Mouse (Mus musculus): ENCODE results near the gene Lrrc26. TPM values are rescaled to one million over a fixed set of nuclear protein-coding genes. Genes with fewer than 3 reads are reported as not detected.

The Lrrc26 gene
- total and polyA plus RNA-seq, 2 experiments: 0.07 TPM; not detected in 1

DNA sequence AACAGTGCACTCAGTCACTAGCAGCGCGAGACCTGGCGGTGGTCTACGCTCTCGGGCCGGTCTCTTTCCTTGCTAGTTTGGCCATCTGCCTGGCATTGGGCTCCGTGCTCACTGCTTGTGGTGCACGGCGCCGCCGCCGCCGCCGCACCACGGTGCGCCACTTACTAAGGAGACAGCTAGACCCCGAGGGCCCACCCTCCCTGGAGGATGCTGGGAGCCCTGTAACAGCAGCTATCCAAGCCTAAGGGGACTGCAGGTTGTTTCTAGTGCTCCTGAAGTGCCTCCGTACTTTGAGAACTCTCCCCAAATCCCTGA is 1.1 kb downstream of the Lrrc26 start:
- Histone ChIP-seq H3K4me3 (ENCODE audit: insufficient read depth, low read depth, low read length) (no peak overlapping the region), H3K79me2 (ENCODE audit: control insufficient read depth, insufficient read depth, low read length) (no peaks in the 10 kb centered on the region), H3K9ac (ENCODE audit: low read depth, low read length) (no peak overlapping the region), H3K27ac (replicated peaks; ENCODE audit: insufficient read depth, low read depth, low read length) (no peak overlapping the region), H3K4me1 (ENCODE audit: control insufficient read depth, insufficient read depth, low read length) (peaks cover 3% of the 10 kb centered on the region; the same call in 1 of the 2 replicates), H3K36me3 (ENCODE audit: control insufficient read depth, insufficient read depth, low read length) (no peaks in the 10 kb centered on the region), H3K27me3 (ENCODE audit: control insufficient read depth, insufficient read depth, low read length) (peaks cover 9% of the 10 kb centered on the region; the same call in 1 of the 2 replicates)
- WGBS: 2% methylated on average over 18 of the region's 18 CpGs
- DNase-seq (ENCODE audit: extremely low read depth, low read depth, low spot score): no peak
- TF ChIP-seq POLR2A (IDR thresholded peaks at IDR 0.05; ENCODE audit: extremely low read depth, insufficient read depth, low read length): no peak
- no peak for TF ChIP-seq CTCF (IDR thresholded peaks at IDR 0.05; ENCODE audit: low read depth, low read length)

DNA sequence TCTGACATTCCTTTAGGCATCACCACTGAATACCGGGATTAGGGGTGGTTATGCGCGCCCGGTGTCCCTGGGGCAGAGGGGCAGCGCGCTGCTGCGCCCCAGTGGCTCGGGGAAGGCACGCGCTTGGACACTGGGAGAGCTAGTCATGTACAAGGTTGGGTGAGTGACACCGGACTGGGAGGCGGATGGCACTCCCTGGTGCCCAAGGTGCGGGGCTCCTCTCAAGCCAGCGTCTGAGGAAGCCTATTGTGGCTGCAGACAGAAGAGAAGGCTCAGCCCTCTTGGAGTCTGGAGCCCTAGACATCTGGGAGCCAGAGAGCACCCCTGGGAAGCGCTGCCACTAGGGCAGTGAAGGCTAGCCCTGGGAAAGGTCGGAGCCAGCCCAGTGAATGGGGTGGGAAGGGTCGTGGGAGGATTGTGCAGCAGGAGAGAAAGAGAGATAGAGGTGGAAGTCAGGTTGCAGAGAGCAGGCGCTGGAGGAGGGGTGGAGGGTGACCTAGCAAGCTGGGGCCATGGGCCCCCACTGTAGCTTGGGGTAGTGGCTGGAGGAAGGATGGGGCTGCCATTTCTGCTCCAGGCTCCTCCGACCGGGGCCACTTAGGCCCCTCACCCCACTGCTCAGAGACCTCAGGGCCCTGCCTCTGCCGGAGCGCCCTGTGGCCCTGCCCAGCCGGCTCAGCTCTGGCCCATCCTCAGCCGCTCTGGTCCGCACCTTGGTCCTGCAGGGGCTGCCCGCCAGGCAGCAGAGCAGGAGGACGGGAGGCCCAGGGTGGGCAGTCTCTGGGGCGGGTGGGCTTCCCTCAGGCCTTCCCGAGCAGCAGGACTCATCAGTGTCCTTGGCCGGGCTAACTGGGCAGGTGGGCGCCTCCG is 1.7 kb downstream of the Lrrc26 start:
- Histone ChIP-seq H3K9ac (ENCODE audit: low read depth, low read length) (no peak overlapping the region), H3K27ac (replicated peaks; ENCODE audit: insufficient read depth, low read depth, low read length) (no peak overlapping the region), H3K4me3 (ENCODE audit: insufficient read depth, low read depth, low read length) (no peak overlapping the region; the same call in 1 of the 2 replicates), H3K36me3 (ENCODE audit: control insufficient read depth, insufficient read depth, low read length) (no peaks in the 10 kb centered on the region), H3K79me2 (ENCODE audit: control insufficient read depth, insufficient read depth, low read length) (no peaks in the 10 kb centered on the region), H3K27me3 (ENCODE audit: control insufficient read depth, insufficient read depth, low read length) (peaks cover 9% of the 10 kb centered on the region; the same call in 1 of the 2 replicates), H3K4me1 (ENCODE audit: control insufficient read depth, insufficient read depth, low read length) (peaks cover 3% of the 10 kb centered on the region; the same call in 1 of the 2 replicates)
- no peak for DNase-seq (ENCODE audit: extremely low read depth, low read depth, low spot score)
- WGBS: 13% methylated on average over 32 of the region's 32 CpGs
- no peak for TF ChIP-seq CTCF (IDR thresholded peaks at IDR 0.05; ENCODE audit: low read depth, low read length)
- no peak for TF ChIP-seq POLR2A (IDR thresholded peaks at IDR 0.05; ENCODE audit: extremely low read depth, insufficient read depth, low read length)

DNA sequence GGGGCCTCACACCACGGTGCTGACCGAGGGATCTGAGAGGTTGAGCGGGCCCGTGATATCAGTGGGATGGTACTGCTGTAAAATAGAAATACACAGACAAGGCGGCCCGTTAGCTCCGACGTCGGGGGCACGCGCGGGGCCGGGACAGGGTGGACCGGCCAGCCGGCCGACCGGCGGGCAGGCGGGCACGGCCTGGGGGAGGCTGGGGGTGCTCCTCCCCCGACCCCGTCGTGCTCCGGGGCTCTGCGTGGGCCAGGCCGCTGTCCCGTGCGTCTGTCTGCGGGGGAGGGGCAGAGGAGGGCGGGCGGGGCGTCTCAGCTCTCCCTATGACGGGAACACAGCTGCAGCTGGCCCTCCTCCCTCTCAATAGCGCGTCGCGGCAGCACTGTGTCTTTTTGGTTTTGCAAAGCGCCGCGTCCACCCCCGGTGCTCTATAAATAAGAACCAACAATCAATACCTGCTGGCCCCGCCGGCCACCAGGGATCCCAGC is 2.4 kb downstream of the Lrrc26 start:
- Histone ChIP-seq H3K79me2 (ENCODE audit: control insufficient read depth, insufficient read depth, low read length) (no peaks in the 10 kb centered on the region), H3K4me1 (ENCODE audit: control insufficient read depth, insufficient read depth, low read length) (peaks cover 3% of the 10 kb centered on the region; the same call in 1 of the 2 replicates), H3K27ac (replicated peaks; ENCODE audit: insufficient read depth, low read depth, low read length) (no peak overlapping the region), H3K4me3 (ENCODE audit: insufficient read depth, low read depth, low read length) (peak overlapping the region; percentile 13; the same call in 1 of the 2 replicates), H3K27me3 (ENCODE audit: control insufficient read depth, insufficient read depth, low read length) (peaks cover 9% of the 10 kb centered on the region; the same call in 1 of the 2 replicates), H3K9ac (ENCODE audit: low read depth, low read length) (no peak overlapping the region), H3K36me3 (ENCODE audit: control insufficient read depth, insufficient read depth, low read length) (no peaks in the 10 kb centered on the region)
- WGBS: 4% methylated on average over 43 of the region's 43 CpGs
- DNase-seq (ENCODE audit: extremely low read depth, low read depth, low spot score): no peak
- TF ChIP-seq CTCF (IDR thresholded peaks at IDR 0.05; ENCODE audit: low read depth, low read length): no peak
- TF ChIP-seq POLR2A (IDR thresholded peaks at IDR 0.05; ENCODE audit: extremely low read depth, insufficient read depth, low read length): no peak

DNA sequence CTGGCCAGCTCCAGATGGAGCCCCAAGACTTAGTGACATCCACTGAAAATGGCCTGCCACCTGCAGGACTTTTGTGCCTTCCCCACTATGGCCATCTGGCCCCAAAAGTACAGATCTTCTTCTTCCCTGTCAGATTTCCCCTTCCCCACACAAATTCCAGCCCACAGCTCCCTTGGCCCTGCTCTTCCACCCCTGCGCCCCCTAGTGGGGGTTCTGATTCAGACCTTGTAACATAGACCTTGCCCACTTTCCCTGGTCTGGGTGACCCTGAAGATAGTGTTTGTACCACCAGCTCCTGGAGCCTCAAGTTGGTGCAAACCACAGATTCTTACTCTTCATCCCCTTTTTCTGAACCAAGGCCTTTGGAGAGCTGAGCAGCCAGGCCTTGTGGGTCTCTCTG is 3.1 kb downstream of the Lrrc26 start:
- Histone ChIP-seq H3K79me2 (ENCODE audit: control insufficient read depth, insufficient read depth, low read length) (no peaks in the 10 kb centered on the region), H3K9ac (ENCODE audit: low read depth, low read length) (no peak overlapping the region), H3K27ac (replicated peaks; ENCODE audit: insufficient read depth, low read depth, low read length) (no peak overlapping the region), H3K27me3 (ENCODE audit: control insufficient read depth, insufficient read depth, low read length) (peaks cover 9% of the 10 kb centered on the region; the same call in 1 of the 2 replicates), H3K4me3 (ENCODE audit: insufficient read depth, low read depth, low read length) (no peak overlapping the region), H3K36me3 (ENCODE audit: control insufficient read depth, insufficient read depth, low read length) (no peaks in the 10 kb centered on the region), H3K4me1 (ENCODE audit: control insufficient read depth, insufficient read depth, low read length) (peaks cover 3% of the 10 kb centered on the region; the same call in 1 of the 2 replicates)
- DNase-seq (ENCODE audit: extremely low read depth, low read depth, low spot score): peak; percentile 9
- no peak for TF ChIP-seq POLR2A (IDR thresholded peaks at IDR 0.05; ENCODE audit: extremely low read depth, insufficient read depth, low read length)
- peak; percentile 88 for TF ChIP-seq CTCF (IDR thresholded peaks at IDR 0.05; ENCODE audit: low read depth, low read length)
- 7% methylated on average over 1 of the region's 1 CpGs for WGBS

DNA sequence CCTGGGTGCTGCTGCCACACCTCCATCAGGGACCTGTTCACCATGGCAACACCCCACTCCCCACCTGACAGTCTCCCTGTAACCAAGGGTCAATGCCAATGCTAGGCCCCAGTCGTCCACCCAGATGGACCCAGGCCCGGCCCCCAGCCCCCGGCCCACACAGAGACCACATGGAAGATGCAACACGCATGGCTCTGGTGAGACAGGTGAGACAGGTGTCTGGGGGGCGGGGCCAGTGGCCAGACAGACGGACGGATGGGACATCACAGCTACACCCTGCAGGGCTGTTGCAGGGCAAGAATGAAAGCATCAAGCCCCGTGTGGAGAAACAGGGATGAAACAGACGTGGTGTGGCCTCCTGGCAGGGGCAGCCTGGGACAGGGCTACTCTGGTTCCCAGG is 4.0 kb downstream of the Lrrc26 start:
- no peak overlapping the region for H3K4me3 ChIP-seq (ENCODE audit: insufficient read depth, low read depth, low read length)
- no peak for DNase-seq (ENCODE audit: extremely low read depth, low read depth, low spot score)
- 74% methylated on average over 9 of the region's 9 CpGs for WGBS
- H3K4me1 ChIP-seq (ENCODE audit: control insufficient read depth, insufficient read depth, low read length): peaks cover 3% of the 10 kb centered on the region; the same call in 1 of the 2 replicates
- no peaks in the 10 kb centered on the region for H3K36me3 ChIP-seq (ENCODE audit: control insufficient read depth, insufficient read depth, low read length)
- TF ChIP-seq CTCF (IDR thresholded peaks at IDR 0.05; ENCODE audit: low read depth, low read length) (no peak), POLR2A (IDR thresholded peaks at IDR 0.05; ENCODE audit: extremely low read depth, insufficient read depth, low read length) (no peak)
- no peak overlapping the region for H3K9ac ChIP-seq (ENCODE audit: low read depth, low read length)
- no peak overlapping the region for H3K27ac ChIP-seq (replicated peaks; ENCODE audit: insufficient read depth, low read depth, low read length)
- peaks cover 9% of the 10 kb centered on the region; the same call in 1 of the 2 replicates for H3K27me3 ChIP-seq (ENCODE audit: control insufficient read depth, insufficient read depth, low read length)
- no peaks in the 10 kb centered on the region for H3K79me2 ChIP-seq (ENCODE audit: control insufficient read depth, insufficient read depth, low read length)
